Mouse (Mus musculus): ENCODE data around the gene Cdx2.

Cdx2 gene

GRCm38 (mm10) chr5:147306638-147307397 is at the start of gene Cdx2:
Gene Cdx2 (minus strand): TSS chr5:147307270.
- no peak for DNase-seq

GRCm38 (mm10) chr5:147356260-147357055 is 49.4 kb upstream of the Cdx2 start:
- no peak for DNase-seq

- DNase-seq, result no peak
These were observed 48.7 kb upstream of the Cdx2 start for GRCm38 (mm10) chr5:147355788-147356187.

- DNase-seq, result no peak
These were observed 47.9 kb upstream of the Cdx2 start for GRCm38 (mm10) chr5:147354985-147355384.

- no peak for DNase-seq
These were observed 47.2 kb upstream of the Cdx2 start for GRCm38 (mm10) chr5:147354161-147354780.

GRCm38 (mm10) chr5:147351931-147352330 is 44.9 kb upstream of the Cdx2 start:
- DNase-seq, result no peak

GRCm38 (mm10) chr5:147345981-147346380 is 38.9 kb upstream of the Cdx2 start:
- DNase-seq, result no peak

- no peak for DNase-seq
These were observed 36.8 kb upstream of the Cdx2 start for GRCm38 (mm10) chr5:147343904-147344303.

- DNase-seq, result no peak
These were observed 35.8 kb upstream of the Cdx2 start for GRCm38 (mm10) chr5:147342901-147343300.

GRCm38 (mm10) chr5:147340741-147341414 is 33.8 kb upstream of the Cdx2 start:
- DNase-seq, result no peak

- DNase-seq, result no peak
These were observed 32.5 kb upstream of the Cdx2 start for GRCm38 (mm10) chr5:147339560-147339959.

- no peak for DNase-seq
These were observed 31.9 kb upstream of the Cdx2 start for GRCm38 (mm10) chr5:147338967-147339366.

GRCm38 (mm10) chr5:147332711-147333110 is 25.6 kb upstream of the Cdx2 start:
- no peak for DNase-seq

GRCm38 (mm10) chr5:147331547-147331946 is 24.5 kb upstream of the Cdx2 start:
- DNase-seq, result peak in 1 of 2 experiments; percentile 13

- no peak for DNase-seq
These were observed 22.9 kb upstream of the Cdx2 start for GRCm38 (mm10) chr5:147329946-147330345.

- no peak for DNase-seq
These were observed 20.6 kb upstream of the Cdx2 start for GRCm38 (mm10) chr5:147327636-147328035.

- no peak for DNase-seq
These were observed 18.9 kb upstream of the Cdx2 start for GRCm38 (mm10) chr5:147325931-147326330.

GRCm38 (mm10) chr5:147323237-147323917 is 16.3 kb upstream of the Cdx2 start:
- peak; percentile 52 to 58 for DNase-seq

GRCm38 (mm10) chr5:147322183-147322582 is 15.1 kb upstream of the Cdx2 start, which contains the start of gene Urad:
Gene Urad (minus strand): TSS chr5:147322440.
- DNase-seq, result no peak

GRCm38 (mm10) chr5:147319653-147320052 is 12.6 kb upstream of the Cdx2 start:
- DNase-seq, result peak in 1 of 2 experiments; percentile 23

- no peak for DNase-seq
These were observed 10.9 kb upstream of the Cdx2 start for GRCm38 (mm10) chr5:147317991-147318390.

GRCm38 (mm10) chr5:147317321-147317720 is 10.3 kb upstream of the Cdx2 start:
- no peak for DNase-seq

Data from lung, adult 18-20 months (tissue).